Mouse (Mus musculus): ENCODE measurements around the gene Gxylt1.
"Not testable (repeated sequence)": the region's sequence is repeated elsewhere in the genome, so short reads cannot be mapped to it uniquely, and the experiment has no call there.

Gene Gxylt1

GRCm38 (mm10) chr15:93262818-93263217, 12.2 kb downstream of the Gxylt1 start:
- no peak for DNase-seq (ENCODE audit: low read depth, low spot score)

- no peak for DNase-seq (ENCODE audit: low read depth, low spot score)
Measured at GRCm38 (mm10) chr15:93262274-93262673, 12.7 kb downstream of the Gxylt1 start.

DNA sequence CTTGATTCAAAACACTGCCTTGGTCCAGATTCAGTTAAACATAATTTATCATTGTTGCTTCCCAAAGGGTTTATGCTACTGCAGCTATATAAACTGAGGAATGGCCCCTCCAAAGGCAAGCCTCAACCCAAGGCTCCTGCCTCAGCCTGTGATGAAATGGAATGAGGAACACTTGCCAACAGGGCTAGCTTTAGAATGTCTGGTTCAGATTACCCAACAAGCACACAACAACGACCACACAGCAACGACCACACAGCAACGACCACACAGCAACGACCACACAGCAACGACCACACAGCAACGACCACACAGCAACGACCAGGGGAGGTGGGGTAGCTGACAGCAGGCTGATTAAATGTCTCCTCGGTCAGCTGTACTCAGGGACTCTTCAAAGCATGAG, 15.0 kb downstream of the Gxylt1 start:
- DNase-seq (ENCODE audit: low read depth, low spot score), result no peak

DNA sequence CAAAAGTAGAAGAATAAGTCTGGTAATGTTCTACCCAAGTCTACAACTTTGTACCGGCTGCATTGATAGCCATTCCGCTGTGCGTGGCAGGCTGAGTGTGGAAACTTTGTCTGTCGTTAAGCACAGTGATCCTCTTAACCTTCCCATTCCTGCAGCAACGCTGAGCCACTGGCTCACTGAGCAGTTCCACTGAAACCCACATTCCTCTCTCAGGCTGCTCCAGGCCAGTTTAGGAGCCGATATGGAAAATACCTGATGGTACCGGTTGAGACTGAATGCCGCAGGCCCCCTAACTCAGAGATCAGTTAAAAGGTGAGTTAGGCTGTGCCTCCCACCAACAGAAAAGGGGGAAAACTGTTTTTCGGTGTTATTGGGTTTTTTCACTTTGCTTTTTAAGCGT, 19.7 kb downstream of the Gxylt1 start:
- no peak for DNase-seq (ENCODE audit: low read depth, low spot score)

DNA sequence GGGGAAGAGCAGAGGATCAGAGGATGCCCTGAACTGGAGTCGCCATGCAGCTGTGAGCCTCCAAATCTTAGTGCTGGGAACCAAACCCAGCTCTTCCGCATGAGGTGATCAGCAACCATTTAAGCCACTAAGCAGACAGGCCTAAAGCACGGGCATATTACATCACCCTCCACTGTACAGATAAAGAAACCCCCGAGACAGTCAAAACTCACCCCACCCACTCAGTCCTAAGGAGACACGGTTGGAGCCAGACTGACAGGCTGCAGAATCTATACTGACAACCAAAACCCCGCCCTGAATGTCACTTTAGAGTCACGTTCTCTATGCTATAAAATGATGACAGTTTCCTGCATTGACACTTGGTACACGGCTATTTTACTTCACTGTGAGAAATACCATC, 21.8 kb downstream of the Gxylt1 start:
- DNase-seq (ENCODE audit: low read depth, low spot score), result no peak

GRCm38 (mm10) chr15:93252396-93252795, 22.6 kb downstream of the Gxylt1 start:
- no peak for DNase-seq (ENCODE audit: low read depth, low spot score)

- DNase-seq (ENCODE audit: low read depth, low spot score), result no peak
Measured at GRCm38 (mm10) chr15:93251553-93252250, 23.3 kb downstream of the Gxylt1 start.

- DNase-seq (ENCODE audit: low read depth, low spot score), result no peak
Measured at GRCm38 (mm10) chr15:93243202-93243601, 31.8 kb downstream of the Gxylt1 start.

- DNase-seq (ENCODE audit: low read depth, low spot score), result not testable (repeated sequence)
Measured at GRCm38 (mm10) chr15:93236456-93236855, 38.5 kb downstream of the Gxylt1 start.

DNA sequence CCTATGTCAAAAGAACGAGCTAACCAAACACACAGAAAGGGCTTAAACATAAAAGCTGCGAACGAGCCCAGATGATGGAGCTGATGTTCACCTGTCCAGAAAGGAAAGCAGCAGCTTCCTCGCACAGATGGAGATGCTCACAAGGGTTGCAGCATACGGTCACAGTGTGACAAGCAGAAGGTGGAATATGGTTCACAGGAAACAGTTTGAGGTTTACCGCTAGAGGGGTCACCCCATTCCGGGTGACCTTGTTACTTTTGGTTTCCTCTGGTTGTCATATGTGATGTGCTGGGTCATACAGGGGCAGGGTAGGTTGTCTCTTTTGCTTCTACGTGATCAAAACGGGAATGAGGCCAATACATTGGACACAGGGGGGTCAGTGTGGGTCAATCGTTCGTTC, 46.0 kb downstream of the Gxylt1 start:
- DNase-seq (ENCODE audit: low read depth, low spot score), result no peak

DNA sequence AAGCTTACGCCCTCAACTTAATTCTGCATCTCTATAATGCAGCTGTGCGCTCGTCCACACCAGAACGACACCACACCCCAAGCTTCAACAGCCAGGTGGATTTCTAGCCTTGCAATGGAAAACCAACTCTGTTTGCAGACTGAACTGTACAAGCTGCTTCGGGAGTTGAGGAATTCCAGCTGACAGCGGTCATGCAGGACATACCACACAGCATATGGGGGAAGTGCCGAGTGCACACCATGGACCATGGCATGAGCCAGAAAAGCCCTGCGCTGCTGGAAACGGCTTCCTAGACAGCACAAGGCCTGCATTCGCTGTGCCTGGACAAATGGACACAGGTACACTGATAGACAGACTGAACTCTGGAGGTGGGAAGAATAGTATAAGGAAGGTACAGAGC, 46.6 kb downstream of the Gxylt1 start:
- DNase-seq (ENCODE audit: low read depth, low spot score), result no peak

- DNase-seq (ENCODE audit: low read depth, low spot score), result no peak
Measured at GRCm38 (mm10) chr15:93227764-93228079, 47.3 kb downstream of the Gxylt1 start.

DNA sequence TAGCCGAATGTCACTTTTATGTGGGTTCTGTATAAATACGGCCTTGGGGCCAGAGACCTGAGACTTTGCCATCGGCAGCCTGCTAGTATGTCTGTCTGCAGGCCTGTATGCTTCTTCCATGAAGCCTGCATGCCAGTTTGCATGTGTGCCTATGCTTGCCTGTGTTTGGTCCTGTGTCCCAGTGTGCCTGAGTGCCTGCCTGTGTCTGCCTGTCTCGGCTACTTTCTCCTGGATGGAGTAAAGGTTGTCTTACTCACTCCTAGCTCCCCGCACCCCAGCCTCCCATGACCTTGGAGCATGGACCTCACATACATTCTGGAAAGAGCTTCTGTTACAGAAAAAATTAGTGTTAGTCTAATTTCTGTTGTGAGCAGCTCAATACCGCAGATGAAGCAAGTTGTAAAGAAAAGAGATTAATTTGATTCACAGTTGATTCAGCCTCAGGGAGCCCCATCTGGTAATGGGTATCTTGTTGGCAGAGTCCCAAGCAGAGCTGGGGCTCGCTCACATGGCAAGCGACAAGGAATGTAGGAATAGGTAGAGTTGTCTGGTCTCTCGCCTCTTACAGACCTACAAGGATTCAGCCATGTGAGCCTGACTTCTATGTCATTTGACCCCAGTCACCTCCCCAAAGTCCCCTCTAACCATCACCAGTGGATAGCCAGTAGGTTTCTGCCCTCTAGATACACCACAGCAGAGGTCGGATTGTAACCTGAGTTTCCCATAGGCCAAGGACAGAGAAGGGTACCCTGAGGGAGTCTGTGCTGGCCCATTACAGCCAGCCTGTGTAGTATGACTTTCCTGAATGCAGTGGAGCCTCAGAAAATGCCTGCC, 47.8 kb downstream of the Gxylt1 start:
- DNase-seq (ENCODE audit: low read depth, low spot score), result no peak

- DNase-seq (ENCODE audit: low read depth, low spot score), result no peak
Measured at GRCm38 (mm10) chr15:93222475-93222874, 52.5 kb downstream of the Gxylt1 start.

- DNase-seq (ENCODE audit: low read depth, low spot score), result no peak
Measured at GRCm38 (mm10) chr15:93212617-93213016, 62.4 kb downstream of the Gxylt1 start.

DNA sequence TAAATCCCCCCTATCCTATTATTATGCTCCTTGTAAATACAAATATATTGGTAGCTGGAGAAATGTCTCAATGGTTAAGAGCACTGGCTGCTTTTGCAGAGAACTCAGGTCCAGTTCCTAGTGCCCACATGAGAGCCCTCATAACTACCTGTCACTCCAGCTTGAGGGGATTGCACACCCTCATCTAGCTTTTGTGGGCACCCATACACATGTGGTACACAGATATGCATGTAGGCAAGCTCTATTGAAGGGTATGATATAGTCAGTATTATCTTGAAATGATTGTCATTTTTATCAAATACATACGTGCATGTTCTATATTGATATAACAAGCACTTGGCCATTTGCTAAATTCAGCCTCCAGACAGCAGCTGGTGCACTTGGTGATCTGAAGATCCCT, 70.1 kb downstream of the Gxylt1 start:
- DNase-seq (ENCODE audit: low read depth, low spot score), result no peak

DNA sequence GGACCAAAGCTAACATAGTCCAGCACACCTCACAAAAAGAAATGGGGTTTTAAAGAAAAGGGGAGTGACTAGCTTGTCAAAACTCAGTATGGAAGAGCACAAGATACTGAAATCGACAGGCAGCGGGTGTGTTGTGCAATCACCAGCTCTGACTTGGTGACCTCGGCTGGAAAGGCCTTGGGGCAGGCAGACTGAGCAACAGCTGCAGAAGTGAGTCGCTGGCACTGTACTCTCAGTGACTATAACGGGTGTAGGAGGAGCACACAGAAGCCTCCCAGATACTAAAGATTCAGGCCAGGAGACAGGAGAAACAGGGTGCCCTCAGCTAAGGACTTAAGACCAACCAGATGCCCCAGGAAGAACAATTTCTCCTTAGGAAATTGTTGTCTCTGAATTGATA, 73.0 kb downstream of the Gxylt1 start:
- no peak for DNase-seq (ENCODE audit: low read depth, low spot score)

DNA sequence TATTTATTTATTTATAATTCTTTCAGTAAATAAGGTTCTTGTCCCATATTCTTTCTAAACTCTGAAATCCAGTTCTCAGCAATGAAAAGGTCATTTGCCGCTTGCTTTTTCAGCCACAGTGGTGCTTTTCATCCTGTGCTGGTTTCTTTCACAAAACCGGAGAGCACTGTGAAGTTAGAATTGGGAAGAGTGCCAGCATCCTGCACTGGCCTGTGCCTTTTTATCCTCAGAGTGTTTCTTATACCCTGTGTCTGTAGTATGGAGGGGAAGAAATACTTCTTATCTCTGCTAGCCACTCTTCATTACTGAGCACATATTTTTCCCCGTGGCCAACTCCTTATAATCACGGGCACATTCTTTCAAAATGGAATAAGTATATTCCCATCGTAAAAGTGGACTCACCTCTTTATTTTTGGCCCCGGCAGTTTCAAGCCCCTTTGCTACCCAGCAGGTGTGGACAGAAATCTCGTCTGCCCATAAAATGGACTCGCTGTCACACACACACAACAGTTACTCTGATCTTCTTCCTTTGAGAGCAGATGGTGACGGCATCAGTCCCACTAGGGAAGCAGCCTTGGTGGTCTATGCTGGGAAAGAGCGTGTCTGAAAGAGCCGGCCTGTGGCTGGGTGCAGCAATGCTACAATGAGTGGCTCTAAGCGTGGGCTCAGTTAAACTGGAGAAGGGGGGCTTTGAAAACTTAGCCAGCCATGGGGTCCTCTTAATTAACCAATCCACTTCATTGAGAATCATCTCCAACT, 83.4 kb downstream of the Gxylt1 start:
- no peak for DNase-seq (ENCODE audit: low read depth, low spot score)
